Mouse (Mus musculus): Measurements from ENCODE around the gene Haus4.
A peak's percentile ranks its signal among the peaks of the same experiment; 100 is the strongest.

Haus4 gene

GRCm38 (mm10) chr14:54553975-54554769 lies at the start of gene Haus4:
TSS of gene Haus4 (minus strand) at chr14:54554616.
- DNase-seq: peak; percentile 72

GRCm38 (mm10) chr14:54603686-54604085 lies 49.3 kb upstream of the Haus4 start:
- DNase-seq: no peak

GRCm38 (mm10) chr14:54603038-54603654 lies 48.7 kb upstream of the Haus4 start:
- DNase-seq: peak; percentile 95

GRCm38 (mm10) chr14:54602613-54603012 lies 48.2 kb upstream of the Haus4 start:
- DNase-seq: no peak

GRCm38 (mm10) chr14:54601601-54602000 lies 47.2 kb upstream of the Haus4 start:
- no peak for DNase-seq

- DNase-seq: no peak
These were observed 42.7 kb upstream of the Haus4 start for GRCm38 (mm10) chr14:54597084-54597483.

GRCm38 (mm10) chr14:54594631-54595414 lies 40.4 kb upstream of the Haus4 start:
- DNase-seq: no peak

- no peak for DNase-seq
These were observed 39.6 kb upstream of the Haus4 start for GRCm38 (mm10) chr14:54594055-54594454.

- no peak for DNase-seq
These were observed 38.0 kb upstream of the Haus4 start for GRCm38 (mm10) chr14:54592319-54592934.

- no peak for DNase-seq
These were observed 36.6 kb upstream of the Haus4 start for GRCm38 (mm10) chr14:54591056-54591455.

GRCm38 (mm10) chr14:54583681-54584338 lies 29.4 kb upstream of the Haus4 start:
- peak; percentile 50 for DNase-seq

GRCm38 (mm10) chr14:54582536-54582935 lies 28.1 kb upstream of the Haus4 start:
- no peak for DNase-seq

- no peak for DNase-seq
These were observed 25.2 kb upstream of the Haus4 start for GRCm38 (mm10) chr14:54579638-54580037.

- no peak for DNase-seq
These were observed 23.6 kb upstream of the Haus4 start for GRCm38 (mm10) chr14:54578063-54578462.

- peak; percentile 32 for DNase-seq
These were observed 22.9 kb upstream of the Haus4 start, which contains the start of gene Ajuba for GRCm38 (mm10) chr14:54577089-54577982. TSS of gene Ajuba (minus strand) at chr14:54577558.

- no peak for DNase-seq
These were observed 22.0 kb upstream of the Haus4 start for GRCm38 (mm10) chr14:54576241-54577088.

GRCm38 (mm10) chr14:54575631-54576030 lies 21.2 kb upstream of the Haus4 start:
- no peak for DNase-seq

GRCm38 (mm10) chr14:54575031-54575430 lies 20.6 kb upstream of the Haus4 start:
- DNase-seq: no peak

- no peak for DNase-seq
These were observed 19.8 kb upstream of the Haus4 start for GRCm38 (mm10) chr14:54574253-54574652.

Measured in cerebellum, adult 8-10 months (tissue).